Mouse (Mus musculus) cerebellum, adult 2 months (tissue): ENCODE data around the gene Gm49380. TPM values are rescaled to one million over a fixed set of nuclear protein-coding genes. Genes with fewer than 3 reads are reported as not detected.

Source experiments
- DNase-seq, 2 experiments: peaks; one replicate each; pipeline ENCODE4 v3.0.0; 2021
- H3K27ac ChIP-seq: fragments of 200-500 bp; 2 replicates; pipeline ENCODE4 v1.5.1; 2012; ENCODE audit warnings: low read length, control low read depth, inconsistent platforms; ENCODE audit not compliant: insufficient read depth
- H3K27me3 ChIP-seq: fragments of 200-500 bp; 2 replicates; pipeline ENCODE4 v1.6.1; 2012; ENCODE audit warnings: inconsistent platforms, mild to moderate bottlenecking, low read length, moderate library complexity; ENCODE audit not compliant: control insufficient read depth, insufficient read depth
- H3K4me1 ChIP-seq: fragments of 200-500 bp; 2 replicates; pipeline ENCODE4 v1.6.1; 2011; ENCODE audit warnings: low read length; ENCODE audit not compliant: control insufficient read depth, insufficient read depth
- H3K4me3 ChIP-seq: fragments of 200-500 bp; replicated peaks from 2 replicates; pipeline ENCODE3; 2011; ENCODE audit warnings: mild to moderate bottlenecking, low read depth, low read length, control low read depth; ENCODE audit not compliant: insufficient read depth
- CTCF ChIP-seq: fragments of 200-500 bp; IDR thresholded peaks from 2 replicates; pipeline ENCODE4 v1.5.1; 2011; ENCODE audit warnings: low read depth, mild to moderate bottlenecking, control low read depth, low read length, moderate library complexity, borderline replicate concordance; ENCODE audit not compliant: insufficient read depth
- POLR2A ChIP-seq: fragments of 200-500 bp; IDR thresholded peaks from 2 replicates; pipeline ENCODE4 v1.6.1; 2011; ENCODE audit warnings: low read length, control low read depth, borderline replicate concordance; ENCODE audit not compliant: insufficient read depth
- WGBS: fragments of 180-500 bp; shearing (Covaris S2); methylation state at CpG from one replicate; pipeline ENCODE4 v1.1.7; 2018; 5-methylcytosine and 5-hydroxymethylcytosine counted together
- polyA plus RNA-seq: library from polyadenylated mRNA; depleted of rRNA; stranded (reverse); fragments of >200 nt; gene quantifications from 2 replicates; pipeline ENCODE4 v1.2.3, GENCODE M21; 2012

Gene Gm49380
- polyA plus RNA-seq, 1 experiment: 0.75 TPM

DNA sequence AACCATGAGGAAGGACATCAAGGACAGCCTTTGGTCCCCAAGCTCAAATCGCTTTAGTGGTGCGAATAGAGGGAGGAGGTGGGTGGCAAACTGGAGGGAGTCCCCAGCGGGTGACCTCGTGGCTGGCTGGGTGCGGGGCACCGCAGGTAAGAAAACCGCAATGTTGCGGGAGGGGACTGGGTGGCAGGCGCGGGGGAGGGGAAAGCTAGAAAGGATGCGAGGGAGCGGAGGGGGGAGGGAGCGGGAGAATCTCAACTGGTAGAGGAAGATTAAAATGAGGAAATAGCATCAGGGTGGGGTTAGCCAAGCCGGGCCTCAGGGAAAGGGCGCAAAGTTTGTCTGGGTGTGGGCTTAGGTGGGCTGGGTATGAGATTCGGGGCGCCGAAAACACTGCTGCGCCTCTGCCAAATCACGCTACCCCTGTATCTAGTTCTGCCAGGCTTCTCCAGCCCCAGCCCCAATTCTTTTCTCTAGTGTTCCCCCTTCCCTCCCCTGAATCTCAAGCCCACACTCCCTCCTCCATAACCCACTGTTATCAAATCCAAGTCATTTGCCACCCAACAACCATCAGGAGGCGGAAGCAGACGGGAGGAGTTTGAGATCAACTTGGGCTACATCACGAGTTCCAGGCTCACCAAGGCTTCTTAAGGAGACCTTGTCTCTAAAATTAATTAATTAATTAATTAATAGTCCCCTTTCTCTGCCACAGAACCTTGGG, 69.4 kb downstream of the Gm49380 start:
- no peak for TF ChIP-seq CTCF
- TF ChIP-seq POLR2A: no peak
- no peaks in the 10 kb centered on the region for H3K4me1 ChIP-seq
- peak; percentile 29 to 48 for DNase-seq
- H3K4me3 ChIP-seq: peak overlapping the region; percentile 87
- H3K27ac ChIP-seq: peak overlapping the region; percentile 9; the same call in 1 of the 2 replicates
- no peaks in the 10 kb centered on the region for H3K27me3 ChIP-seq
- 14% methylated on average over 23 of the region's 23 CpGs for WGBS

DNA sequence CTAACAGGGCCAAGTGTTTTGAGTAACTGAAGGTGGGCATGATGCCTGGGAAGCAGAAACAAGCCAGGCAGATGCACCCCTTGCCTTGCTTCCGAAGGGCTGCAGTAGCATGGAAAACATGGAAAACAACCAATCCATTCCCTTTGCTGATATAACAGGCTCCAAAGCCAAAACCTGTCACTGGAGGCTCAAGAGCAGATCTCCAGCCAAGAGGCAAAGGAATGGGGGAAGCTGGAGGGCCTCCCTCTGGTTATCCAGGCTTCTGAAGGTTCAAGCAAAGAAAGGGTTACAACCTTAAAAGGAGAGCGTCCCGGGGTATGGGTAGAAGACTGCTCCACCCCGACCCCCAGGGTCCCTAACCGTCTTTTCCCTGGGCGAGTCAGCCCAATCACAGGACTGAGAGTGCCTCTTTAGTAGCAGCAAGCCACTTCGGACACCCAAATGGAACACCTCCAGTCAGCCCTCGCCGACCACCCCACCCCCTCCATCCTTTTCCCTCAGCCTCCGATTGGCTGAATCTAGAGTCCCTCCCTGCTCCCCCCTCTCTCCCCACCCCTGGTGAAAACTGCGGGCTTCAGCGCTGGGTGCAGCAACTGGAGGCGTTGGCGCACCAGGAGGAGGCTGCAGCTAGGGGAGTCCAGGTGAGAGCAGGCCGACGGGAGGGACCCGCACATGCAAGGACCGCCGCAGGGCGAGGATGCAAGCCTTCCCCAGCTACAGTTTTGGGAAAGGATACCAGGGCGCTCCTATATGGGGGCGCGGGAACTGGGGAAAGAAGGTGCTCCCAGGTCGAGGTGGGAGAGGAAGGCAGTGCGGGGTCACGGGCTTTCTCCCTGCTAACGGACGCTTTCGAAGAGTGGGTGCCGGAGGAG, 70.2 kb downstream of the Gm49380 start, which contains the start of gene Thy1:
Gene Thy1, plus strand, starts transcription at position 549 of the 872 bp plus-strand sequence.
- H3K4me3 ChIP-seq: peak within 1 kb of the TSS; percentile 87
- no peaks in the 10 kb centered on the region for H3K4me1 ChIP-seq
- H3K27ac ChIP-seq: peak within 1 kb of the TSS; percentile 9; the same call in 1 of the 2 replicates
- no peaks in the 10 kb centered on the region for H3K27me3 ChIP-seq
- TF ChIP-seq POLR2A (peak; percentile 35; the same call in 1 of the 2 replicates), CTCF (no peak)
- WGBS: 3% methylated on average over 30 of the region's 30 CpGs
- DNase-seq: peak; percentile 69 to 70

DNA sequence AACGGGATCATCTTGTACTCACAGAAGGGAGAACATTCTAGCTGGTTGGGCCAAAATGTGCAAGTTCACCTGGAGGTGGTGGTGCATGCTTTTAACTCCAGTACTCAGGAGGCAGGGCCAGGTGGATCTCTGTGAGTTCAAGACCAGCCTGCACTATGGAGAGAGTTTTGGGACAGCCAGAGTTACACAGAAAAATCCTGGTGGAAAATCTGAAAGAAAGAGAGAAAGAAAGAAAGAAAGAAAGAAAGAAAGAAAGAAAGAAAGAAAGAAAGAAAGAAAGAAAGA, 71.0 kb downstream of the Gm49380 start:
- TF ChIP-seq POLR2A: no peak
- no peak for TF ChIP-seq CTCF
- no peaks in the 10 kb centered on the region; the same call in 1 of the 2 replicates for H3K27me3 ChIP-seq
- no peak overlapping the region for H3K27ac ChIP-seq
- no peak for DNase-seq
- no peak overlapping the region for H3K4me3 ChIP-seq
- no peaks in the 10 kb centered on the region for H3K4me1 ChIP-seq
- 78% methylated on average over 1 of the region's 1 CpGs for WGBS

DNA sequence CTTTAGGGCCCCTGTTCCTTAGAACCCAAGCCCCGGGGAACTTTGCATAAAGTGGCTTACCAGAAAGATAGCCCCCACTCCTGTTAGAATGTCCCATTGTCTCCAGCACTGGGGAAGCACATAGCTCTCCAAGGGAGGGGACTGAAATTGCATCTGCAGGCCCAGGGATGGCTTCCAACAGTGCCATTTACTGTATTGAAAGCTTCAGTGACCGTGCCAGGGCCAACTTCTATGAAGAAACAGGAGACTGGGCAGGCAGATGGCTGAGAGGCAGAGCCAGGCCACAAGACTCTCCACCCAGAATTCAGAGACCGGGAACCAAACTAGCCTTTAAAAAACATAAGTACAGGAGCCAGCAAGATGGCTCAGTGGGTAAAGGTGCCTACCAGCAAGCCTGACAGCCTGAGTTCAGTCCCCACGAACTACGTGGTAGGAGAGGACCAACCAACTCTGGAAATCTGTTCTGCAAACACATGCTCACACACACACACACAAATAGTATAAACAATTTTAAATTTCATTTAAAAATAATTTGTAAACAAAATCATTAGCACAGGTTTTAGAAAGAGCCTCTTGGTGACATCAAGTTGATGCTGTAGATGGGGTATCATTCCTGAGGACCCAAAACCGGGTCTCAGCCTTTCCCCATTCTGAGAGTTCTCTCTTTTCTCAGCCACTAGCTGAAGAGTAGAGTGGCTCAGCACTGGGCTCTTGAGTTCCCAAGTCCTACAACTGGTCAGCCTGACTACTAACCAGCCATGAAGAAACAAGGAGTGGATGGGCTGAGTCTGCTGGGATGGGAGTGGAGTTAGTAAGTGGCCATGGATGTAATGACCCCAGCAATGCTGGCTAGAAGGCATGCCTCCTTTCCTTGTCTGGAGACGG, 71.5 kb downstream of the Gm49380 start:
- peak in 1 of 2 experiments; percentile 3 for DNase-seq
- WGBS: 70% methylated on average over 7 of the region's 7 CpGs
- Histone ChIP-seq H3K4me1 (no peaks in the 10 kb centered on the region), H3K27ac (no peak overlapping the region), H3K4me3 (no peak overlapping the region), H3K27me3 (no peaks in the 10 kb centered on the region; the same call in 1 of the 2 replicates)
- TF ChIP-seq POLR2A (no peak), CTCF (no peak)

DNA sequence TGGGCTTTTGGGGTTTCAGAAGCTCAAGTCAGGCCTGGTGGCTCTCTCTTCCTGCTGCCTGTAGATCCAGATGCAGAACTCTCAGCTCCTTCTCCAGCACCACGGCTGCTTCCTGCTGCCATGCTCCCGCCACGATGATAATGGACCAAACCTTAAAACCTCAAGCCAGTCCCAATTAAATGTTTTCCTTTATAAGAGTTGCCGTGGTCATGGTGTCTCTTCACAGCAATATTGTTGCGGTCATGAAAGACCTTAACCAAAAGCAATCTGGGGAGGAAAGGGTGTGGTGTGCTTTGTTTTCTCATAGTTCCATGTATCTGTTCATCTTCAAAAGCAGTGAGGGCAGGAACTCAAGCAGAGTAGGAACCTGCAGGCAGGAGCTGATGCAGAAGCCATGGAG, 76.2 kb downstream of the Gm49380 start:
- no peak overlapping the region for H3K4me3 ChIP-seq
- 92% methylated on average over 5 of the region's 5 CpGs for WGBS
- no peaks in the 10 kb centered on the region; the same call in 1 of the 2 replicates for H3K27me3 ChIP-seq
- TF ChIP-seq POLR2A: no peak
- no peak for TF ChIP-seq CTCF
- no peak for DNase-seq
- no peaks in the 10 kb centered on the region for H3K4me1 ChIP-seq
- no peak overlapping the region for H3K27ac ChIP-seq

DNA sequence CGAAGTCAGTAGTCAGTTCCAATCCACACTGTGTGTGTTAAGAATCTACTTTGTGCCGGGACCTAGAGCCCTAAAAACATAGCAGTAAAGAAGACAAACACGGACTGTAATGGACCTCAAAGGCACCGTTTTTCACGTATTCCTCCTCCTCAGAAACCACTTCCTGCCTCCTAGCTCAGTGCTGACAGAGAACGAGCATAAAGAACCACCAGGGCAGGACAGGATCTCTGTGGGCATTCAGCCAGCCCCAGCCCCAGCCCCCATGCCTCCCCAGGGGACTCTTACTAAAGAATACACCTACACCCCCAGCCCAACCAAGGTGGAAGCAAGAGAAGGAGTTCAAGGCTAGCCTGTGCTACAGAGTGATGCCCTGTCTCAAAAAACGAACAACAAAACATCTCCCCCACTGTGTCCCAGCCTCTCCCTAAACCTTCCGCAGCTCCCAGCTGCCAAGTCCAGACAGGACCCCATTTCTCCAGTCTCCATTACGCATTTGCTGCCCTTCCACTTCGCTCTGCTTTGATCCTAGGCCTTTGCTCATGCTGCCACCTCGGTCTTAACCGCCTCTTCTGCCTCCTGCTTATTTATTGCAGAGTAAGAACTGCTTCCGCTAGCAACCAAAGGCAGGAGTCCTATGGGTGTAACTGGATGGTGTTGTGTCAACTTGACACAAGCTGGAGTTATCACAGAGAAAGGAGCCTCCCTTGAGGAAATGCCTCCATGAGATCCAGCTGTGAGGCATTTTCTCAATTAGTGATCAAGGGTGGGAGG, 79.2 kb downstream of the Gm49380 start:
- Histone ChIP-seq H3K27me3 (no peaks in the 10 kb centered on the region; the same call in 1 of the 2 replicates), H3K4me1 (no peaks in the 10 kb centered on the region), H3K27ac (no peak overlapping the region), H3K4me3 (no peak overlapping the region)
- 68% methylated on average over 13 of the region's 13 CpGs for WGBS
- DNase-seq: no peak
- TF ChIP-seq POLR2A: no peak
- TF ChIP-seq CTCF: no peak
